Mouse (Mus musculus) c-Kit-positive CD71-positive TER-119-positive erythroid progenitor cells, embryonic 14.5 days (primary cell): Measurements from ENCODE around the gene Ttc7b.

ENCODE experiments used
- DNase-seq: peaks from one replicate; pipeline ENCODE4 v3.0.0-alpha.2; 2013; ENCODE audit warnings: low spot score

The Ttc7b gene

DNA sequence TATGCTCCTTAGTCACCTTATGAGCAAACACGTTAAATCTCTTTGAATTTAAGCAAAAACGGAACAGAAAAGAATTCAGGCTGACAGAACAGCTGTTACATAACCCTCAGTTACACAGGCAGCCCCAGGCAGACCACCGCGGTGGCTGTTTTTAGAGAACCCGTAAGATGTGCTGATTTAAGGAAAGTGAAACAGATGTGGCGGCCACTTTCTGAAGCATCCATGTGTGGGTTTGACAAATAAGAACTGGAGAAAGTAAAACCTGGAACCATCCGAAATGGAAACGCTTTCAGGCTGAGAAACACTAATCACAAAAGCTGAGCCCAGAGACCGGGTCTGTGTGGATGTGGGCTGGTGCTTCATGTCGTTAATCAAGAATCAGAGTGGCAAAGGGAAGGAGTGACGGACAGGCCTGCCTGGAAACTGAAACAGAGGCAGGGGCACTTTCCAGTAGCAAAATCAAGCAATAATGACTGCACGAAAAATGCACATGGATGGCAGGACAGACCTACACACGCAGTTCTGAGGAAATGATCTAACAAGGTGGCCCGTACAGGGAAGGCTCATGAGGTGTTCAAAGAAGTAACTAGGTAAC is 139.8 kb downstream of the Ttc7b start:
- no peak for DNase-seq

DNA sequence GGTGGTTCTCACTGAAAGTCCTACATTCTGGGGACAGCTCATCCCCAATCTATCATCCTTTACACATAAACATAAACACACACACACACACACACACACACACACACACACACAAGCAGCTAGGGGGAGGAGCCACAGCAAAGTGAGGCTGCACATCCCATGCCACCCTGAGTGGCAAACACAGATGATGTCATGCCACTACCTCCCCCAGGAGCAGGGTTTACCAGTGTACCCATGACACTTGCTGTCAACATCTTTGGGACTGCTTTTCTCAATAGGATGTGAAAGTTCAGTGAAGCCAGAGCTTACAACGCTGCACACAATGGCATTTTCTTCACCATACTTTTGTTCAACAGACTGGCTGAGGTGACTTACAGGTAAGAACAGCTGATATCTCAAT is 140.8 kb downstream of the Ttc7b start:
- DNase-seq, result no peak

DNA sequence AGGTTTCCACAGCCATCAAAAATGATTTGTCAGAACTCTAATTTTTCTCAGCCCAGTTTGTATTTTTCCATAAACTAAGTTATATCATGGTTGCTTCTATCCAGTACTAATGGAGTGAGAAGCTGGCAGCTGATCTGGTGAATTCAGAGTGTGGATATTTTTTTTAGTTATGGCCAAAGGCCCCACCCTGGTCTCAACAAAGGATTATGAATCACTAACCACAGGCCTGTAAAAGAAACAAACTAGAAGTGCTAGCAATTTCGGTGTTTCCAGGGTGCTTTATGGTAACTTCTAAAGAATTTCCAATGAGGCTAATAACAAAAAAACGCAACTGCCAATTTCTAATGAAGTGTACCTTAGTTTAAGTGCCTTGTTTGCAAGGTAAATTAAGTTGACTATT is 142.4 kb downstream of the Ttc7b start:
- DNase-seq, result no peak

DNA sequence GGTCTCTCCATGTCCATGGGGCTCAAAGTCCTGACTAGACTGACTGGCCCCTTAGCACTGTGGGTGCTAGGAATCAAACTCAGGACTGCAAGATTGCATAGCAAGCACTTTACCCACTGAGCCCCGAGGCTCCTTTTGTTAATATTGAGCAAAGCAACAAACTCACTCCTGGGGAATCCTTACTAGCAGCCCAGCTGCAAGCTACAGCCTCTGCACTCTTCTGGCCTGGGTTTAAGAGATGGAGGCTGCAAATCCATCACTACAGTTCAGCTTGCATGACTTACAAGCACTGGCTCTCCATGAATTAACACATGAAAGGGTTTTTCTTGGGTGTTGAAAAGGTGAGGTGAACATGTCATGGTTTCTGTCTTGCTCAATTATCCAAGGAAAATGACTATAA is 142.8 kb downstream of the Ttc7b start:
- DNase-seq, result no peak

DNA sequence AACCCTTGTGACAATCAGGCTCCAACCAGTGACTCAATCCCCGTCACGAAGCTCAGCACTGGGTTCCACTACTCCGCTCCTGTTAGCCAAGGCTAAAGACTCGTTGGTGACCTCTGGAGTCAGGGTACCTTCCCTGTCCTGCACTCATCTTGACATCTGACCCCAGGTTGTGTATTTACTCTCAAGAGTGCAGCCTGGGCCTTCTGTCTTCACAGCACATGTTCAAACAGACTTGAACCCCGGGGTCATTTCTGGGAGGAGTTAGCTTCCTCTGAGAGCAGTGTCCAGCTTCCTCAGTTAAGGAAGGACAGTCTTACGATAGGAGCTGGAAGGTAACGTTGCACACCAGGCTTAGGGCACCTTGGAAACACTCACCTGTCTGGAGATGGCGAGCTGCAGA is 144.8 kb downstream of the Ttc7b start:
- no peak for DNase-seq

DNA sequence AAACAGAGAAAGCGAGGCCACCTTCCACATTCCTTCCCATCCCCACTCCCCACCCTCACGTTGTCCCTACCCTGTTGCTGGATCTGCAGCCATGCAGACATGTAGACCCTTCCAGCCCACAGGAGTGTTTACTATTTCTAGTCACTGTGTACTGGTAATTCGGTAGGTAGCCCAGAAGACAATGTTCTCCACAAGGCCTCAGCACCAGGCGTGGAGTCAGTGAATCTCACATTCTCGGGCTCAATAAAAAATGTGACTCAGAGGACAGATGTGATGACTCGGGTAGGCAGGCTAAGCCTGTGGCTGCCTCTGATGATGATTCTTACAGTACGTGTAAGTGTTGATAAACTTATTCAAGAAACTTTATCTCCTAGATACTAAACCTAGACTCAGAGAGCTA is 147.8 kb downstream of the Ttc7b start:
- DNase-seq, result no peak

DNA sequence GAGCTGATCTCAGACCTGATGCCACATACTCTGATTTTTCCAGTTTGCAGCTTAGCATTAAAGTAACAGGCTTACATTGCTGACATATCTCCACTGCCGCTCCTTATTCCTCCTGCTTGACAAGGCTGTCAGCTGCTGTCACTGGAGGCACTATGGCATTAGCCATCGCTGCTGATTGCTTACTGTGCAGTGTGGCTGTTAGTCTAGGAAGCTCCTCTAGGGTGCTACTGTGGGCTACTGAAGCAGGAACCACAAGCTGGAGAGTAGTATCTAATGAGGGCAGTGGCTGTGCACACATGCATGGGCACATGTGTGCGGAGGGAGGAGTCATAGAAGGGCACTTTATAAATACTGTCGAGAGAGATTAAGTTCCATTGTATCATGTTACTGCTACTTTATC is 148.6 kb downstream of the Ttc7b start:
- no peak for DNase-seq

DNA sequence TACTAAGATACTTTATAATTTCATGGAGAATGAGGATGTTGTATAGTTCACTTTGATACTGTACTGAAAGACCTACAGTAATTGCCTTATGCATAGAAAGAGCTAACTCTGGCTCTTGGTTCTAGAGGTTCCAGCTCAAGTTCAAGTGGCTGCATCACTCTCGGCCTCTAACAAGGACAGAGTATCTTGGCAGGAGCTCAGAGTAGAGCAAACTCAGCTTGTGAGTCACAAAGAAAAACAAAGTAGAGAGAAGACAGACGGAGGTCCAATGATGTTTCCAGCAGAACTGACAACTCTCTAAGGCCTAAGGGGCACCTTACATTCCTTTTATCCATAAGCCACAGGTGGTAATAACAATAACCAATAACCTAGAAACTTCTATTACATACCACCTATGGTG is 150.8 kb downstream of the Ttc7b start:
- DNase-seq, result no peak

DNA sequence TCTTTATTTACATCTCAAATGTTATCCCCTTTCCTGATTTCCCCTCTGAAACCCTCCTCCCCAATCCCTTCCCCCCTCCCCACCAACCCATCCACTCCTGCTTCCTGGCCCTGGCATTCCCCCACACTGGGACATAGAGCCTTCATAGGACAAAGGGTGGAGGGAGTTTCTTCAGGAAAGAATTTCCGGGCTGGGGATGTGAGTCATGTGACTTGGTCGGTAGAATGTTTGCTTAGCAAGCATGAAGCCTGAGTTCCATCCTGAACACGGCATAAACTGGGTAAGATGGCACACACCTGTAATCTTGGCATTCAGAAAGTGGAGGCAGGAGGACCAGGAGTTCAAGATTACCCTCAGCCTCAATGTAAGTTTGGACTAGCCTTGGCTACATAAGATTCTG is 151.4 kb downstream of the Ttc7b start:
- DNase-seq, result no peak

DNA sequence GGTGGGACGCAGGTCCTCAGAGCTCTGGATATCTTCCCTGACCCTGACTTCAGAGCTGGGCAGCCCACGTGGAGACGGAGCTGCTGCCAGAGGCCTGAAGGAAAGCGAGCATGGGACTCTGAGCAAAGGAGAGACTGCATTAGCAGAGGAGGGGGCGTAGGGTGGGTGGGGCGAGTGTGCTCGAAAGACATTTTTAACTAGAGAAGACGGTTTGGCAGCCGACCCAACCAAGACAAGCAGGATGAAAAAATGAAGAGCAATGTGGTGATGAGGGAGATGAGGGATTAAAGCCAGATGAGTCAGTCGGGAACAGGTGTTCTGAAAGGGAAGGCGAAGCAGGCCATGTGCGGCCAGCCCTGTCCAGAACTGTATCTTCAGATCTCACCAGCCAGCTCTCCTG is 159.3 kb downstream of the Ttc7b start:
- DNase-seq, result no peak

DNA sequence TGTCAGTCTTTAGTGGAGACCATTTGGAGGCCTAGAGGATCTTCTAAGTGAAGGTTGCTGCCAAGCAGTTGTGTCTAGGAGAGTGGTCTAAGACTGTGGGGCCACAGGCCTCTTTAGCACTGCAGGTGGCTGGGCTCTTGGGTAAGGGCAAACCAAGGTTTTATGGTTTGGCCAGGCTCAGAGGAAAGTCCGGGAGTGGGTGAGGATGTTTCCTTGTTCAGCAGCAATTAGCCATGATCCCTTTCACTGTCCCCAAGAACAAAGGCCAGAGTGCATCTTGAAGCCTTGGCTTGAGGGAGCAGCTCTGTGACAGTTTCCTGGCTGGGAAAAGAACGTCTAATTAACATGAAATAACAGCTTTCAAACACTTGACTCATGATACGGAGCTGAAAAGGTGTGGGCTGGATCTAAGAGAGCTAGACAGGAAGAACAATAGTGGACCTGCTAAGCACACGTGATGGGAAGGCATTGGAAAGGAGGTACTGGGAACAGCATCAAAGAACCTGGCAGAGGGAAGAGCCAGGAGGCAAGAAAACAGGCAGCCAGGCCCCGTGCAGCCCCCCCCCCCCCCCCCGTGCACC is 162.5 kb downstream of the Ttc7b start:
- DNase-seq, result no peak

DNA sequence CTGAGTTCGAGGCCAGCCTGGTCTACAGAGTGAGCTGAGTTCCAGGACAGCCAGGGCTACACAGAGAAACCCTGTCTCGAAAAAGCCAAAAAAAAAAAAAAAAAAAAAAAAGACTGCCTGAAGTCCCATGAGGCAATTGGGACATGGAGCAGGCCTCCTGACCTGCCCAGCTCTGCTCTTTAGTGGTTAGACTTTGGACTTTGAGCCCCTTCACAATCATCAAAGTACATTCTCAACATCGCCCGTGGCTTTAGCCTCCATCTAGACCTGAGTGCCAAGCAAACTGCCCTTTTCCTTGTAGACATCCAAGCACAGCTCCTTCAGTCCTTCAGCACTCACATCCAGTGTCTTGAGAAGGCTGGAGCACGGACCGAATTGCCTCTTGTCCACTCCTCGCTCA is 164.2 kb downstream of the Ttc7b start:
- DNase-seq, result no peak

DNA sequence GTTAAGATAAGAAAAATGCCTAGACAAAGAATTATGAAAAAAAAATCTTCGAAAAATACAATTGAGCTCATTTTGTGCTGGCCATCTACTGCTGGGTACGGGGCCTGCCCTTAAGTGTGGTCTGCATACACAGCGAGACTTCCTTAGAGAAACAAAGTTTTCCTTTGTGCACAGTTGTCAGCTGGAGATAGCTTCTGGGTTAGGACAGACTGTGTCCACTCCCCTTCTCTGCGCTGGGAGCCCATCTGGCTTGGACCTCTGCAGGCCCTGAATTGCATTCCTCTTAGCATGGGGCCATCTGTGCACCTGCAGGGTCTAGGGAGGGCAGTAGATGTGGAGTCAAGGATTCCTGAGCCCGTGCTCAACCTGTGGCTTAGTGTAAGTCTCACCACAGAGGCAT is 165.1 kb downstream of the Ttc7b start:
- no peak for DNase-seq

DNA sequence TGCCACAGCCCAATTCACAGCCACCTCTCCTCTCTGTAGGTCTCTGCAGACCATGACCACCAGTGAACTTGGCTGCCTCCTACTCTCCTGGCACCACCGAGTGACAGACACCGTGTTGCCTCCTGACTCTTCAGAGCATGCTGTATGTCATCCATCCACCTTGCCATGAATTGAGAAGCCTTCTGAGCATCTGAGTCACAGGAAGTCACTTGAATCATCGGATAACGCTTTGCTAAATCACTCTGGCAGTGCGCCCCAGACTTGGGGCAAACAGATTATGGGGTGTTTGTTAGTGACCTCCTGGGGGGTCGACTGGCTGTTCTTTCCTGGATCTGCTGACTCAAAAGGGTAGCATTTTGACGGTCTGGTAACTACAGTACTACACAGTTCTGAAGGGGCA is 166.7 kb downstream of the Ttc7b start:
- no peak for DNase-seq

DNA sequence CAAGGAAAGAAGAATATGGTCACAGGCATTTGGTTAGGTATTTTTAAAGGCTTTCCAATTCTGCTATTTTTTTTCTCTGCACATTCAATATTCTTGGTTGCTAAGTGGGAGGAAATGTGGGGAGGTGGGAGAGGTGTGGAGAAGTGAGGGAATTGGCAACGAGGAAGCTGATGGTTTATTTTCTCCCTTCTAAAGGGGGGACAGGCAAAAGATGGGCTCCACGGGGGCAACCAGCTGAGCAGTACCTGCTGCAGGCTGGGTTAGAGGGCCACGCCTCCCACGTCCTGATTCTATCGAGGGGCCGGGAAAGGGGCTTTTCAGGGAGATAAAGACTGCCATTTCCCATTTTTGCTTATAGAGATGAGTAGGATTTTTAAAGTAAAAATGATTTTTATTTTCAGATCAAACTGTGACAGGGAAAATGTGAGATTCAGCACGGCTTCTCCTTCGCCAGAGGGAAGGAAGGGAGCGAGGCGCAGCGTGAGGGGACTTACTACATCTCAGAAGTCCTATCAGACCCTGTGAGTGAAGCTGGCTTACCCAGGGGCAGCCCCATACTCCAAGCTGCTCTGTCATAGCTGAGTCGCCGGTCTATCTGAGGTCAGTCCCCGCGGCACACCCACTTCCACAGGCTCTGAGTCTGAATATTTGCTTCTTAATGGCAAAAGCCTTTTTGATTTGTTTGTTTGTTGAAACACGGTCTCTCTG is 167.4 kb downstream of the Ttc7b start:
- DNase-seq, result no peak

DNA sequence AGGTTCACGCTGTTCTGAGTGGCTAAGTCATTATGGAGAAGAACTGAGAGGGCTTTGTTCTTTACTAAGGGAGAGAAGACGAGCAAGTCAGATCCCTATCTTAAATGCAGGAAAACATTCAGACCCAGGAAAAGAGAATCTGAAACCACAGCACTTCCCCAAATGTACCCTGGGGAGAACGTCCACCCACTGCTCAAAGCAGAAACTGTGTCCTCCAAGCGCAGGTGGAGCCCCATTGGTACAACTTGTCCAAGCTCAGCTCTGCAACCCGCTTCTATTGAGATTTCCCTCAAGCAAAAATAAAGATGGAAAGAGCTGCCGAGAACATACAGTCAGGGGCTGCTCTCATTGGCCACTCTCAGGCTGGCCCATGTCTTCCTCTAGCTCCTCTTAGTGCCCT is 168.5 kb downstream of the Ttc7b start:
- DNase-seq, result no peak

DNA sequence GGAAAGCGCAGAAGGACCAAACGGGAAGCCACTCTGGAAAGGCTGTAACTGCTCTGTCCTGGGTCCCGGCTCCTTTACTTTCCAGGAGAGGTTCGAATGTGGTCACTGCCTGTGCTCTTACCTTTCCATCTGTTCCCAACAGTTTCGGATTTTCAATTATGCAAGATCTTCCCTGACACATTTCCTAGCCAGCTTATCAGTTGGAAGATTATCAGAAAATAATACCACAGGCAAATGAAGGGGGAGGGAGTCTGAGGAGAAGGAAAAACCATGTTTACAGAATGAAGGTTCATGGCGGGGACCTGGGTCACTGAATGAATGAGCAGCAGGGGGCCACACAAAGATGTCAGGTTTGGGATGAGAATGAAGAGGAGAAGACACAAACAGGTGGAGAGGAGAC is 177.1 kb downstream of the Ttc7b start:
- no peak for DNase-seq

DNA sequence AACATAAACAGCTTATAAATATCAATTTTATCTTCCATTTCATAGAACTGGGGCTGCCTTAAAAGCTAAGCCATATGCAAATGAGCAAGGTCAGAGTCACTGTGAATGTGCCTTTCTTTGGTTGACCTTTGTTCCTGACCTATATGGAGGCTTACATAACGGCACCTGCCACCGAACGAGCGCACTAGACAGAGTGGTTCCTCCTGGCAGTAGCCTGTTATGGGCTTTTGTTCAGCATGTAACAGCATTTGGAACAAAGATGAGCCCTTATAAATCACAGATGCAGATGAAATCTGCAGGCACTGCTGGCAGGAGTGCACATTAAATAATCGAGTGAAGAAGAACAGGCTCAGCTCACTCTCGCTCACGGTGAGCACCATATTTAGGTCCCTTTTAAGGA is 179.0 kb downstream of the Ttc7b start:
- DNase-seq, result no peak

DNA sequence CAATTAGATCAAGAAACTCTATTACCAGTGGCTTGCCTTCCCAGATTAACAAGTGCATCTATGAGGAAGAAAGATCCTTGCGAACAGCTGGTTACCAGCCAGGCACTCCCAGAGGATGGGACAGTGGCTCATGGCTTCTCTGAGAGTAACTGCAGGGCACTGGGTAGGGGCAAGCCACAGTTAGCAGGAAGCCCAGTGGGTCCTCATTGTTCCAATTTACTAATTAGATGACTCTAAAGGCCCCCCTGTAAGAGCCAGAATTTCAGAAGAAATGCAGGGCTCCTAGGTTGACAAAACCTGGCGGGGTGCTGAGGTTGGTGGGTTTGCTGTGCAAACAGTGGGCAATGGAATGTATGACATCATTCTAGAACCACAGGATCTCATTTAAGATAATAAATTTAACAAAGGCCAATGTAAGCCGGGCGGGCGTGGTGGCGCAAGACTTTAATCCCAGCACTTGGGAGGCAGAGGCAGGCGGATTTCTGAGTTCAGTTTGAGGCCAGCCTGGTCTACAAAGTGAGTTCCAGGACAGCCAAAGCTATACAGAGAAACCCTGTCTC is 179.6 kb downstream of the Ttc7b start:
- no peak for DNase-seq

DNA sequence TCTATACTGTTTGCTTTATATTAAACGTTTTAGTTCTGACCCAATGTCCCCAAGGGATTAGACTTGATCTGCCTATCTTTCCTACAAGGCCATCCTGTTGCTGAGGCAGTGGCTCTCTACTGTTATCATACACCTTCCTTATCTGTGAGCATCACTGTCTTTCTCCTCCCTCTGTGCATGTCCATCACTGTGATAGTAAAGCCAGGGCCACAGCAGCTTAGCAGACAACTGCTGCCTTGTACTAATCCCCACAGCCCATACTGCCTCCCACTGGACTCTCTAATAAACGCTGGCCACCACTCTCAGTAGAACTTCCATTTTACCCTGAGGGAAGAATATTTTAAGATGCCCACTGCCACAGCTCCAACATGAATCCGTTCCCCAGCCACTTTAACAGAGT is 182.6 kb downstream of the Ttc7b start:
- DNase-seq, result no peak

DNA sequence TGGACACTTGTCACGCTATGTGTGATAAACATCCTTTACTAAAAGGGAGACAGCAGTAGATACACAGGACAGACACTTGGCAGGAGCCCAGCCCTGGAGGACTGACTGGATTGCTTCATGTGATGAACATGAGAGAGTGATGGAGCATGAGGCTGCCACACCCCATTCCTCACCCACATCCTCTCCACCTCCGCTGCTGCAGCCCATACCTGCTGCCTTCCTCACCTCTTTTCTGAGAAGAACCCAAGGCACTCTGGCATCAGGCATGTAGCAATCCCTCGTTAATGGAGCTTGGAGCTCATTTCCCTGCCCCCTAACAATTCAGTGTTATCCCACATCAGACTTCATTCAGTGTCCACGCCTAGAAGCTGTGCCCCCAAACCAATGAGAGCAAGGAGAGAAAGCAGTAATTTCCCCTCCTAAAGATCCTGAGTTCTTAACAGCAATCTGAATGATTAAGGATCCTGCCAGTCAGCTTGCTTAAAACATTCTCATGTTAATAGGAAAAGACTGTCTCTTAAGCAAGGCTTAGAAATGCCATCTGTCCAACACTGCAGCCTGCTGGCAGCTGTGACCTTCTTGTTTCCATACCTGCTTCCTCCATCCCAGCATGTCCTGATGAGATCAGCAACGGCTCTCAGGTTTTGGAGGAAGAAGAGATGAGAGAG is 183.1 kb downstream of the Ttc7b start:
- DNase-seq, result no peak

DNA sequence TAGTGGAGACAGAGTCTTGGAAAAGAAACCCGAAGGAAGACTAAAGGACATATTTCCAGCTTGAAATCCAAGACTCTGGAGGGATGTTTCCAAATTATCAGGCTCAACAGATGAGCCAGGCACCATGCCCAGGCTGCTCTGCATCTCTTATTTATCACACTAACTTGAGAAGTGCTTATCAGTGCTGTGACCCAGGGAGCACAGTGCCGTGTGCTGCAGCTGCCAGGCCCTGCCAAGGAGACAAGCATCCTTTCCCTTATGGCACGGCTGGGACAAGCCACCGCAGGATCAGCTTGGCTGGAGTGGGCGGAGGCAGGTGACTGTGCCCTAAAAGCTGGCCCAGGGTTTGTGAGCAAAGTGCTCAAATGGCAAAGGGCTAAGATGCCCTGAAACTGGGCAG is 184.4 kb downstream of the Ttc7b start:
- DNase-seq, result no peak

DNA sequence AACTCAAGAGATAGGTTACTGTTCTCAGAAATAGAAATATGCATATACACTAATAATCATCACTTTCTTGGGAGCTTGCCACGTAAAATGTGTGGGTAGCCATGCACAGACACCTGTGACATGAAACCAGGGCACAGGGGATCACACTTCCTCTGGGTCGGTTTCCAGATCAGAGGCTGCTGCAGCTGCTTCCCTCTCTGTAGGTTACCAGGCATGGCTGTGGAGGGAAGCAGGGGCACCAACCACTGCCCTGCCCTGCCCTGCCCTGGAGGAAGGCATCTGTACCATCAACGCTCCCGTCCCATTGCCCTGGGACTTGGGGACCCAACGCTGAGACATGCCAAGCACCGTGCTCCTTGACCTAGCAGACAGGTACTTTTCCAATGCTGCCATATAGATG is 188.8 kb downstream of the Ttc7b start:
- no peak for DNase-seq
